Mouse (Mus musculus) hindbrain, postnatal 0 days (tissue): ENCODE results near the gene Mier2. TPM values are rescaled to one million over a fixed set of nuclear protein-coding genes. Genes with fewer than 3 reads are reported as not detected.

Experiments
- ATAC-seq: fragments of 200-750 bp; cut with Nextera tagmentation; 2 replicates; pipeline ENCODE4 v1.8.0; 2017; ENCODE audit warnings: mild to moderate bottlenecking, moderate TSS enrichment, moderate library complexity
- DNase-seq: peaks from one replicate; pipeline ENCODE4 v3.0.0-alpha.2; 2015; ENCODE audit warnings: low spot score
- H3K27ac ChIP-seq: fragments of 300-500 bp; sonication (generic); 2 replicates; pipeline ENCODE4 v1.5.1; 2014; ENCODE audit warnings: mild to moderate bottlenecking
- H3K27me3 ChIP-seq: fragments of 300-500 bp; sonication (generic); 2 replicates; pipeline ENCODE4 v1.6.1; 2014; ENCODE audit warnings: low read length, mixed read lengths; ENCODE audit not compliant: insufficient read depth
- H3K36me3 ChIP-seq: fragments of 300-500 bp; sonication (generic); 2 replicates; pipeline ENCODE4 v1.6.1; 2014; ENCODE audit warnings: low read length, mixed read lengths; ENCODE audit not compliant: insufficient read depth
- H3K4me1 ChIP-seq: fragments of 300-500 bp; sonication (generic); 2 replicates; pipeline ENCODE4 v1.6.1; 2014; ENCODE audit warnings: antibody characterized with exemption, low read length, mixed read lengths; ENCODE audit not compliant: insufficient read depth
- H3K4me2 ChIP-seq: fragments of 300-500 bp; sonication (generic); 2 replicates; pipeline ENCODE4 v1.6.1; 2014; ENCODE audit warnings: low read depth, mild to moderate bottlenecking, low read length, moderate library complexity, mixed read lengths
- H3K4me3 ChIP-seq: fragments of 300-500 bp; sonication (generic); 2 replicates; pipeline ENCODE4 v1.5.1; 2014; ENCODE audit warnings: low read length
- H3K9ac ChIP-seq: fragments of 300-500 bp; sonication (generic); replicated peaks from 2 replicates; pipeline ENCODE4 v1.6.1; 2014; ENCODE audit warnings: mild to moderate bottlenecking, low read length, moderate library complexity, mixed read lengths
- H3K9me3 ChIP-seq: fragments of 300-500 bp; sonication (generic); 2 replicates; pipeline ENCODE4 v1.6.1; 2016; ENCODE audit warnings: low read length, mixed read lengths
- CTCF ChIP-seq: IDR thresholded peaks from 2 replicates; pipeline ENCODE4 v1.5.1; 2016; ENCODE audit warnings: antibody characterized with exemption, control low read depth, low read depth
- WGBS: fragments of 180-500 bp; shearing (Covaris S2); extraction: QIAGEN DNeasy Blood & Tissue Kit; methylation state at CpG from one replicate; pipeline ENCODE4 v1.1.7; 2014; 5-methylcytosine and 5-hydroxymethylcytosine counted together
- polyA plus RNA-seq: library from polyadenylated mRNA; unstranded; fragments of >200 nt; fragmentation: Nextera tagmentation; extraction: Ambion mirVana; gene quantifications from 2 replicates; pipeline ENCODE4 v1.2.1, GENCODE M21; 2015
- total RNA-seq: library from RNA; depleted of rRNA; stranded (reverse); fragments of >200 nt; gene quantifications from 2 replicates; pipeline ENCODE4 v1.2.3, GENCODE M21; 2014

Gene Mier2
- total and polyA plus RNA-seq, 2 experiments from 2014 or later, result 36.3 to 115 TPM

DNA sequence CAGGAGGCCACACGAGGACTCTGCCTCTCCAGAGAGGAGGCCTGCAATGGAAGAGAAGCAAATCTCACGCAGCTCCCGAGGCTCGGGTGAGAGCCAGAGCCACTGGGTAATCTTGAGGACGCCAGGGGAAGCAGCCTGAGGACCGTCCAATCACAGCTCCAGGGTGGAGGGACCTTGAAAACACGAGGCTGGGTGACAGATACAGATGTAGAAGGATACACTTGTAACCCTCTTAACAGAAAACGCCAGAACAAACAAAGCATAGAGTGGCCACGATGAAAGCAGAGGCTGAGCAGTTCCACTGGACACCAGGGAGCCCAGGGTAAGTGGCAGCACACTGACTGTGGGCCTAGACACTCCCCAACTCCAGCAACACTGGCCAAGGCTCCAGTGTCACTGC lies 4.6 kb downstream of the Mier2 start:
- H3K27me3 ChIP-seq, result no peaks in the 10 kb centered on the region
- DNase-seq, result no peak
- H3K4me3 ChIP-seq, result no peak overlapping the region
- H3K4me2 ChIP-seq, result no peak overlapping the region
- H3K9me3 ChIP-seq, result no peaks in the 10 kb centered on the region
- H3K36me3 ChIP-seq, result peaks cover 42% of the 10 kb centered on the region
- WGBS, result 85% methylated on average over 9 of the region's 9 CpGs
- ATAC-seq, result no peak
- TF ChIP-seq CTCF, result no peak
- H3K4me1 ChIP-seq, result peaks cover 19% of the 10 kb centered on the region
- no peak overlapping the region for H3K27ac ChIP-seq
- no peak overlapping the region for H3K9ac ChIP-seq

- Histone ChIP-seq H3K4me1 (peaks cover 13% of the 10 kb centered on the region), H3K9me3 (no peaks in the 10 kb centered on the region), H3K9ac (no peak overlapping the region), H3K27me3 (no peaks in the 10 kb centered on the region), H3K27ac (no peak overlapping the region), H3K36me3 (peaks cover 54% of the 10 kb centered on the region), H3K4me3 (no peak overlapping the region), H3K4me2 (no peak overlapping the region)
- WGBS, result 97% methylated on average over 18 of the region's 18 CpGs
- no peak for TF ChIP-seq CTCF
- ATAC-seq (no peak), DNase-seq (no peak)
Observed at GRCm38 (mm10) chr10:79548971-79549723, 5.9 kb downstream of the Mier2 start.

GRCm38 (mm10) chr10:79548546-79548945 lies 6.5 kb downstream of the Mier2 start:
- peaks cover 7% of the 10 kb centered on the region for H3K4me1 ChIP-seq
- ATAC-seq (no peak), DNase-seq (no peak)
- H3K9ac ChIP-seq, result no peak overlapping the region
- H3K9me3 ChIP-seq, result no peaks in the 10 kb centered on the region
- WGBS, result 94% methylated on average over 5 of the region's 5 CpGs
- TF ChIP-seq CTCF, result no peak
- peaks cover 58% of the 10 kb centered on the region for H3K36me3 ChIP-seq
- H3K4me3 ChIP-seq, result no peak overlapping the region
- no peak overlapping the region for H3K4me2 ChIP-seq
- no peak overlapping the region for H3K27ac ChIP-seq
- H3K27me3 ChIP-seq, result no peaks in the 10 kb centered on the region

GRCm38 (mm10) chr10:79547148-79547675 lies 7.8 kb downstream of the Mier2 start:
- no peak overlapping the region for H3K27ac ChIP-seq
- H3K9me3 ChIP-seq, result no peaks in the 10 kb centered on the region
- 86% methylated on average over 5 of the region's 5 CpGs for WGBS
- peaks cover 70% of the 10 kb centered on the region for H3K36me3 ChIP-seq
- DNase-seq (no peak), ATAC-seq (no peak)
- H3K9ac ChIP-seq, result no peak overlapping the region
- TF ChIP-seq CTCF, result no peak
- no peak overlapping the region for H3K4me2 ChIP-seq
- H3K4me3 ChIP-seq, result no peak overlapping the region
- no peaks in the 10 kb centered on the region for H3K27me3 ChIP-seq
- no peaks in the 10 kb centered on the region for H3K4me1 ChIP-seq

- H3K36me3 ChIP-seq, result peaks cover 71% of the 10 kb centered on the region
- 93% methylated on average over 11 of the region's 11 CpGs for WGBS
- no peaks in the 10 kb centered on the region for H3K27me3 ChIP-seq
- no peak overlapping the region for H3K4me2 ChIP-seq
- no peak for DNase-seq
- no peaks in the 10 kb centered on the region for H3K9me3 ChIP-seq
- H3K4me3 ChIP-seq, result no peak overlapping the region
- H3K4me1 ChIP-seq, result no peaks in the 10 kb centered on the region
- ATAC-seq, result no peak
- no peak overlapping the region for H3K9ac ChIP-seq
- TF ChIP-seq CTCF, result no peak
- no peak overlapping the region for H3K27ac ChIP-seq
Observed at GRCm38 (mm10) chr10:79546483-79546882, 8.5 kb downstream of the Mier2 start.

GRCm38 (mm10) chr10:79545891-79546290 lies 9.1 kb downstream of the Mier2 start:
- H3K27ac ChIP-seq, result no peak overlapping the region
- no peak overlapping the region for H3K9ac ChIP-seq
- DNase-seq, result no peak
- H3K27me3 ChIP-seq, result no peaks in the 10 kb centered on the region
- WGBS, result 88% methylated on average over 12 of the region's 12 CpGs
- peaks cover 76% of the 10 kb centered on the region for H3K36me3 ChIP-seq
- H3K4me2 ChIP-seq, result no peak overlapping the region
- H3K4me1 ChIP-seq, result no peaks in the 10 kb centered on the region
- no peak overlapping the region for H3K4me3 ChIP-seq
- ATAC-seq, result no peak
- H3K9me3 ChIP-seq, result no peaks in the 10 kb centered on the region
- TF ChIP-seq CTCF, result no peak

GRCm38 (mm10) chr10:79544631-79545030 lies 10.4 kb downstream of the Mier2 start:
- no peaks in the 10 kb centered on the region for H3K4me1 ChIP-seq
- H3K9me3 ChIP-seq, result no peaks in the 10 kb centered on the region
- no peak overlapping the region for H3K4me2 ChIP-seq
- H3K9ac ChIP-seq, result no peak overlapping the region
- TF ChIP-seq CTCF, result no peak
- no peak overlapping the region for H3K27ac ChIP-seq
- WGBS, result 95% methylated on average over 5 of the region's 5 CpGs
- DNase-seq (no peak), ATAC-seq (no peak)
- no peaks in the 10 kb centered on the region for H3K27me3 ChIP-seq
- H3K4me3 ChIP-seq, result no peak overlapping the region
- H3K36me3 ChIP-seq, result peaks cover 81% of the 10 kb centered on the region
